Mouse (Mus musculus) right cerebral cortex, postnatal 36 days (tissue): ENCODE measurements at regions not wholly inside any gene's neighbourhood (a gene's known extent, or its start where the extent isn't known, plus 50 kb on each side); places are given as distances from the start of the nearest gene placed in this dataset.
"Not testable (repeated sequence)": the region's sequence is repeated elsewhere in the genome, so short reads cannot be mapped to it uniquely, and the experiment has no call there.

ENCODE experiments used
- DNase-seq, 2 experiments: peaks; one replicate each; pipeline ENCODE4 v3.0.0; 2022; ENCODE audit warnings: low spot score in 2 of 2, mixed read lengths in 1 of 2

- no peak for DNase-seq
These were observed 758.5 kb downstream of the Robo2 start for GRCm38 (mm10) chr16:73652976-73653690.

- peak; percentile 3 to 5 for DNase-seq
These were observed 764.3 kb downstream of the Robo2 start for GRCm38 (mm10) chr16:73647201-73647782.

- no peak for DNase-seq
These were observed 798.6 kb downstream of the Robo2 start for GRCm38 (mm10) chr16:73613017-73613416.

- DNase-seq: no peak
These were observed 820.2 kb downstream of the Robo2 start for GRCm38 (mm10) chr16:73591421-73591820.

- no peak for DNase-seq
These were observed 850.4 kb downstream of the Robo2 start for GRCm38 (mm10) chr16:73561216-73561615.

- DNase-seq: no peak
These were observed 854.7 kb downstream of the Robo2 start for GRCm38 (mm10) chr16:73556940-73557339.

GRCm38 (mm10) chr16:73543651-73544050 lies 868.0 kb downstream of the Robo2 start:
- no peak for DNase-seq

GRCm38 (mm10) chr16:73538040-73538439 lies 873.6 kb downstream of the Robo2 start:
- DNase-seq: no peak

- DNase-seq: no peak
These were observed 874.1 kb downstream of the Robo2 start for GRCm38 (mm10) chr16:73537541-73537940.

- no peak for DNase-seq
These were observed 881.4 kb downstream of the Robo2 start for GRCm38 (mm10) chr16:73530191-73530590.

GRCm38 (mm10) chr16:73522931-73523330 lies 888.7 kb downstream of the Robo2 start:
- not testable (repeated sequence) for DNase-seq

GRCm38 (mm10) chr16:73504759-73505158 lies 906.9 kb downstream of the Robo2 start:
- DNase-seq: no peak

- no peak for DNase-seq
These were observed 912.9 kb downstream of the Robo2 start for GRCm38 (mm10) chr16:73498636-73499208.

- no peak for DNase-seq
These were observed 928.3 kb downstream of the Robo2 start for GRCm38 (mm10) chr16:73483214-73483856.

- DNase-seq: no peak
These were observed 929.4 kb downstream of the Robo2 start for GRCm38 (mm10) chr16:73482176-73482575.

GRCm38 (mm10) chr16:73473502-73473901 lies 938.1 kb downstream of the Robo2 start:
- DNase-seq: no peak

- DNase-seq: peak in 1 of 2 experiments; percentile 8
These were observed 940.1 kb downstream of the Robo2 start for GRCm38 (mm10) chr16:73471547-73471946.

GRCm38 (mm10) chr16:73470535-73470934 lies 941.1 kb downstream of the Robo2 start:
- no peak for DNase-seq

GRCm38 (mm10) chr16:73466296-73466695 lies 945.3 kb downstream of the Robo2 start:
- DNase-seq: no peak

GRCm38 (mm10) chr16:73462516-73462915 lies 949.1 kb downstream of the Robo2 start:
- DNase-seq: no peak

GRCm38 (mm10) chr16:73450634-73451245 lies 960.9 kb downstream of the Robo2 start:
- no peak for DNase-seq

- DNase-seq: no peak
These were observed 961.8 kb downstream of the Robo2 start for GRCm38 (mm10) chr16:73449836-73450235.
